Mouse (Mus musculus) spleen, adult 2 months (tissue): ENCODE measurements at regions not wholly inside any gene's neighbourhood (a gene's known extent, or its start where the extent isn't known, plus 50 kb on each side); places are given as distances from the start of the nearest gene placed in this dataset.

Experiments used
- CTCF ChIP-seq: fragments of 200-500 bp; IDR thresholded peaks from 2 replicates; pipeline ENCODE4 v1.5.1; 2011; ENCODE audit warnings: mild to moderate bottlenecking, inconsistent platforms; ENCODE audit not compliant: insufficient read depth, insufficient read length, insufficient replicate concordance; ENCODE audit errors: extremely low read depth
- POLR2A ChIP-seq: fragments of 200-500 bp; IDR thresholded peaks from 2 replicates; pipeline ENCODE4 v1.6.1; 2011; ENCODE audit warnings: low read depth, low read length, inconsistent platforms

DNA sequence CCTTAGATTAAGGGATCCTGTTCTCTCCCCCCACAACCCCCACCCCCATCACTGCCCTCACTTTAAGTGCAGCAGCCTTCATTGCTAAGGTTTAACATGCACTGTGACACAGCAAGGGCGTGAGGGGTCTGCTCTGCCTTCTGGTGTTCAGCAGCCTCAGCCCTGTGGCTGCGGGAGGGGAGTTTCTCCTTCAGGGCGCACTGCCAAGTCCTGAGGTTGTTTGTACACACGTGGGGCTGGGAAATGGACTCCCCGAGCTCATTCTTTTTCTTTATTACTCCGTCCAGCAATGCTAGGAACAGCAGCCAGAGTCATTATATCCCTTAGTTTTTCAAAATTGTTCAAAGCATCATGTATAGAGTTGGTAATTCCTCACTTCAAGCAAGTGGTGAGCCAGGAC lies 363.1 kb downstream of the Ptpru start:
- TF ChIP-seq CTCF (no peak), POLR2A (no peak)
